Mouse (Mus musculus): ENCODE data around the gene Krt20. TPM values are rescaled to one million over a fixed set of nuclear protein-coding genes. Genes with fewer than 3 reads are reported as not detected.

The Krt20 gene
- polyA plus RNA-seq, 1 experiment from 2014 or later = 0.55 TPM

DNA sequence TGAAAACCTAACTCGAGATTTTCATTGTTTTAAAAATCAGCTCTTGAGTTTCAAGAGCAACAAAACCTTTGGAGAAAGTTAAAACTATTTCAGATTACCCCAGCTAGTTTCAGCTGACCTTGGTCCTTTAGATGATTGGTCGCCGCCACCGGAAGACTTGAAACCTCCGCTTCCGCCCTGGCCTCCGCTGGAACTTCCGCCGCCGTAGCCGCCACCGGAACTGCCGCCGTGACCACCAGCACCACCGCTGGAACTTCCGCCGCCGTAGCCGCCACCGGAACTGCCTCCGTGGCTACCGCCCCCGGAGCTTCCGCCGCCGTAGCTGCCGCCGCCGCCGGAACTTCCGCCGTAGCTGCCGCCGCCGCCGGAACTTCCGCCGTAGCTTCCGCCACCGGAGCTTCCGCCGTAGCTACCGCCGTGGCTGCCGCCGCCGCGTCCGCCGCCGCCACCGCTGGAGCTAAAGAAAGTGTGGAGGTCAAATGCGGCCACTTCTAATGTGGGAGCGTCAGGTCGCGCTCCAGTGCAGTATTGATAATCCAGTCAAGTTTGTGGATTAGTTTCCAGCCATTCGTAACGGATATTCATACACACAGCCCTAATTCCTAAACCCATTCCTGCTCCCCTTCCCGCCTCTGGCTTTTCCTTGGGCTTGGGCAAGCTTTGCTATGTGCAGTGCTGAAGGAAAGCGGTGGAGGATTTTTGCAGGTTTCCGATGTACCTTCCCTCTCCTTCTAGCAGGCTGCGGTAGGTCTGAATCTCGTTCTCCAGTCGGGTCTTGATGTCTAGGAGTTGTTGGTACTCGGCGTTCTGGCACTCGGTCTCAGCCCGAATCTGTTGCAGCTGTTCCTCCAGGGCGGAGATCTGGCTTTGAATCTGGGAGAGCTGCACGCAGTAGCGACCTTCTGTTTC, 51.9 kb downstream of the Krt20 start:
- H3K4me1 ChIP-seq = peaks cover 7% of the 10 kb centered on the region
- no peaks in the 10 kb centered on the region for H3K36me3 ChIP-seq
- peak overlapping the region; percentile 99 for H3K27ac ChIP-seq (replicated peaks)
- ATAC-seq (ENCODE audit: insufficient number of reproducible peaks, low FRiP score, low TSS enrichment, low read depth) = peak; percentile 81
- H3K9ac ChIP-seq = peak overlapping the region; percentile 72
- peaks cover 3% of the 10 kb centered on the region; the same call in 1 of the 2 replicates for H3K27me3 ChIP-seq
- under 1% methylated on average over 71 of the region's 71 CpGs for WGBS
- no peaks in the 10 kb centered on the region for H3K9me3 ChIP-seq (replicated peaks)
- peak overlapping the region; percentile 66 for H3K4me2 ChIP-seq (replicated peaks)
- peak overlapping the region; percentile 63 for H3K4me3 ChIP-seq (replicated peaks)

GRCm38 (mm10) chr11:99379568-99379967, 58.4 kb downstream of the Krt20 start:
- Histone ChIP-seq H3K9ac (no peak overlapping the region), H3K27ac (replicated peaks) (no peak overlapping the region), H3K27me3 (peaks cover 3% of the 10 kb centered on the region; the same call in 1 of the 2 replicates), H3K36me3 (no peaks in the 10 kb centered on the region), H3K9me3 (replicated peaks) (no peaks in the 10 kb centered on the region), H3K4me3 (replicated peaks) (no peak overlapping the region), H3K4me1 (no peaks in the 10 kb centered on the region), H3K4me2 (replicated peaks) (no peak overlapping the region)
- no peak for ATAC-seq (ENCODE audit: insufficient number of reproducible peaks, low FRiP score, low TSS enrichment, low read depth)
- WGBS = 10% methylated on average over 5 of the region's 5 CpGs

Other genes starting within 250 kb of the Krt20 start
- gene Smarce1, start 207.1 kb downstream of the Krt20 start, polyA plus RNA-seq (2015; fragmentation: Nextera tagmentation; extraction: Ambion mirVana) = 228 and 240 TPM in 2 replicates
- 0.71 and 0.79 TPM in 2 replicates for gene Krt222, start 194.1 kb downstream of the Krt20 start, polyA plus RNA-seq (2015; fragmentation: Nextera tagmentation; extraction: Ambion mirVana)
- gene Krt24, start 152.9 kb downstream of the Krt20 start, polyA plus RNA-seq (2015; fragmentation: Nextera tagmentation; extraction: Ambion mirVana) = 2.9 and 4.7 TPM in 2 replicates
- 26.1 and 71.3 TPM in 2 replicates for gene Krt25, start 115.2 kb downstream of the Krt20 start, polyA plus RNA-seq (2015; fragmentation: Nextera tagmentation; extraction: Ambion mirVana)
- gene Krt26, start 100.2 kb downstream of the Krt20 start, polyA plus RNA-seq (2015; fragmentation: Nextera tagmentation; extraction: Ambion mirVana) = 1.6 and 1.7 TPM in 2 replicates
- gene Krt27, start 87.0 kb downstream of the Krt20 start, polyA plus RNA-seq (2015; fragmentation: Nextera tagmentation; extraction: Ambion mirVana) = 44.9 and 72.2 TPM in 2 replicates
- 19.5 and 36.8 TPM in 2 replicates for gene Krt28, start 63.2 kb downstream of the Krt20 start, polyA plus RNA-seq (2015; fragmentation: Nextera tagmentation; extraction: Ambion mirVana)
- gene Krt10, start 48.8 kb downstream of the Krt20 start, polyA plus RNA-seq (2015; fragmentation: Nextera tagmentation; extraction: Ambion mirVana) = 506 and 568 TPM in 2 replicates
- 0.24 and 0.88 TPM in 2 replicates for gene Krt12, start 15.9 kb downstream of the Krt20 start, polyA plus RNA-seq (2015; fragmentation: Nextera tagmentation; extraction: Ambion mirVana)
- gene Krt23, start 55.0 kb upstream of the Krt20 start, polyA plus RNA-seq (2015; fragmentation: Nextera tagmentation; extraction: Ambion mirVana) = 37.0 and 46.2 TPM in 2 replicates
- 0.16 and 0.35 TPM in 2 replicates for gene Krt39, start 83.2 kb upstream of the Krt20 start, polyA plus RNA-seq (2015; fragmentation: Nextera tagmentation; extraction: Ambion mirVana)
- 0.81 and 1.5 TPM in 2 replicates for gene Krt40, start 105.0 kb upstream of the Krt20 start, polyA plus RNA-seq (2015; fragmentation: Nextera tagmentation; extraction: Ambion mirVana)
- 9.5 and 12.3 TPM in 2 replicates for gene Krtap3-3, start 112.7 kb upstream of the Krt20 start, polyA plus RNA-seq (2015; fragmentation: Nextera tagmentation; extraction: Ambion mirVana)
- gene Krtap3-2, start 118.7 kb upstream of the Krt20 start, polyA plus RNA-seq (2015; fragmentation: Nextera tagmentation; extraction: Ambion mirVana) = 2.8 and 2.9 TPM in 2 replicates
- gene Gm11939, start 121.3 kb upstream of the Krt20 start, polyA plus RNA-seq (2015; fragmentation: Nextera tagmentation; extraction: Ambion mirVana) = 1.2 TPM in 1 of 2 replicates, not detected in the other
- gene Krtap3-1, start 128.5 kb upstream of the Krt20 start, polyA plus RNA-seq (2015; fragmentation: Nextera tagmentation; extraction: Ambion mirVana) = 5.7 and 13.1 TPM in 2 replicates
- 3.7 and 5.9 TPM in 2 replicates for gene Krtap1-5, start 142.9 kb upstream of the Krt20 start, polyA plus RNA-seq (2015; fragmentation: Nextera tagmentation; extraction: Ambion mirVana)
- 2.0 and 2.2 TPM in 2 replicates for gene Krtap1-4, start 145.5 kb upstream of the Krt20 start, polyA plus RNA-seq (2015; fragmentation: Nextera tagmentation; extraction: Ambion mirVana)
- 1.5 and 2.0 TPM in 2 replicates for gene Krtap1-3, start 153.2 kb upstream of the Krt20 start, polyA plus RNA-seq (2015; fragmentation: Nextera tagmentation; extraction: Ambion mirVana)
- gene Krtap9-3, start 160.0 kb upstream of the Krt20 start, polyA plus RNA-seq (2015; fragmentation: Nextera tagmentation; extraction: Ambion mirVana) = 2.8 and 5.7 TPM in 2 replicates
- 4.5 and 7.3 TPM in 2 replicates for gene Gm11938, start 165.2 kb upstream of the Krt20 start, polyA plus RNA-seq (2015; fragmentation: Nextera tagmentation; extraction: Ambion mirVana)
- 4.7 and 7.0 TPM in 2 replicates for gene Gm11937, start 172.0 kb upstream of the Krt20 start, polyA plus RNA-seq (2015; fragmentation: Nextera tagmentation; extraction: Ambion mirVana)
- 2.0 and 4.2 TPM in 2 replicates for gene Krtap2-4, start 176.7 kb upstream of the Krt20 start, polyA plus RNA-seq (2015; fragmentation: Nextera tagmentation; extraction: Ambion mirVana)
- 3.9 and 5.1 TPM in 2 replicates for gene Gm11562, start 182.3 kb upstream of the Krt20 start, polyA plus RNA-seq (2015; fragmentation: Nextera tagmentation; extraction: Ambion mirVana)
- gene Krtap4-1, start 190.1 kb upstream of the Krt20 start, polyA plus RNA-seq (2015; fragmentation: Nextera tagmentation; extraction: Ambion mirVana) = 1.7 and 2.2 TPM in 2 replicates
- gene Krtap4-2, start 196.9 kb upstream of the Krt20 start, polyA plus RNA-seq (2015; fragmentation: Nextera tagmentation; extraction: Ambion mirVana) = 1.6 and 3.2 TPM in 2 replicates
- 2.0 and 2.3 TPM in 2 replicates for gene Krtap4-7, start 205.9 kb upstream of the Krt20 start, polyA plus RNA-seq (2015; fragmentation: Nextera tagmentation; extraction: Ambion mirVana)
- 1.2 and 1.8 TPM in 2 replicates for gene Gm11555, start 212.1 kb upstream of the Krt20 start, polyA plus RNA-seq (2015; fragmentation: Nextera tagmentation; extraction: Ambion mirVana)
- 0.77 and 1.0 TPM in 2 replicates for gene Gm11563, start 220.8 kb upstream of the Krt20 start, polyA plus RNA-seq (2015; fragmentation: Nextera tagmentation; extraction: Ambion mirVana)
- gene Krtap4-6, start 227.8 kb upstream of the Krt20 start, polyA plus RNA-seq (2015; fragmentation: Nextera tagmentation; extraction: Ambion mirVana) = 1.1 and 1.3 TPM in 2 replicates